Mouse (Mus musculus) liver, embryonic 16.5 days (tissue): ENCODE results near the gene Gm21836. TPM values are rescaled to one million over a fixed set of nuclear protein-coding genes. Genes with fewer than 3 reads are reported as not detected.
A peak's percentile ranks its signal among the peaks of the same experiment; 100 is the strongest.
"Not testable (repeated sequence)": the region's sequence is repeated elsewhere in the genome, so short reads cannot be mapped to it uniquely, and the experiment has no call there.

Experiments
- ATAC-seq: fragments of 200-750 bp; cut with Nextera tagmentation; 2 replicates; pipeline ENCODE4 v1.8.0; 2017; ENCODE audit warnings: low read depth, mild to moderate bottlenecking, moderate number of reproducible peaks, moderate library complexity
- H3K27ac ChIP-seq: fragments of 300-500 bp; sonication (generic); 2 replicates; pipeline ENCODE4 v1.5.1; 2014; ENCODE audit warnings: mild to moderate bottlenecking, low read length
- H3K27me3 ChIP-seq: fragments of 300-500 bp; sonication (generic); 2 replicates; pipeline ENCODE4 v1.6.1; 2014; ENCODE audit warnings: low read depth, low read length, mixed read lengths; ENCODE audit not compliant: control insufficient read depth, insufficient read depth
- H3K36me3 ChIP-seq: fragments of 300-500 bp; sonication (generic); 2 replicates; pipeline ENCODE4 v1.6.1; 2014; ENCODE audit warnings: mild to moderate bottlenecking; ENCODE audit not compliant: control insufficient read depth, insufficient read depth
- H3K4me1 ChIP-seq: fragments of 300-500 bp; sonication (generic); 2 replicates; pipeline ENCODE4 v1.6.1; 2014; ENCODE audit warnings: low read depth, low read length, mixed read lengths; ENCODE audit not compliant: control insufficient read depth
- H3K4me2 ChIP-seq: fragments of 300-500 bp; sonication (generic); 2 replicates; pipeline ENCODE4 v1.6.1; 2014; ENCODE audit warnings: low read depth, low read length, mixed read lengths
- H3K4me3 ChIP-seq: fragments of 300-500 bp; sonication (generic); 2 replicates; pipeline ENCODE4 v1.5.1; 2014; ENCODE audit warnings: low read depth, mild to moderate bottlenecking, low read length
- H3K9ac ChIP-seq: fragments of 300-500 bp; sonication (generic); 2 replicates; pipeline ENCODE4 v1.6.1; 2014; ENCODE audit warnings: low read depth, low read length
- H3K9me3 ChIP-seq: fragments of 300-500 bp; sonication (generic); replicated peaks from 2 replicates; pipeline ENCODE4 v1.6.1; 2016; ENCODE audit warnings: low read length; ENCODE audit not compliant: control insufficient read depth
- WGBS: fragments of 180-500 bp; shearing (Covaris S2); extraction: QIAGEN DNeasy Blood & Tissue Kit; methylation state at CpG from one replicate; pipeline ENCODE4 v1.1.7; 2014; ENCODE audit not compliant: insufficient replicate concordance; 5-methylcytosine and 5-hydroxymethylcytosine counted together
- polyA plus RNA-seq: library from polyadenylated mRNA; unstranded; fragments of >200 nt; fragmentation: Nextera tagmentation; extraction: Ambion mirVana; gene quantifications from 2 replicates; pipeline ENCODE4 v1.2.1, GENCODE M21; 2015

The Gm21836 gene
- polyA plus RNA-seq: not detected in 2 replicates

GRCm38 (mm10) chr9:124493693-124494092 lies at the start of gene Gm21836:
Gm21836 (minus strand) TSS chr9:124493793.
- not testable (repeated sequence) for H3K27me3 ChIP-seq, H3K9ac ChIP-seq, ATAC-seq, H3K4me2 ChIP-seq, H3K36me3 ChIP-seq, H3K27ac ChIP-seq, H3K9me3 ChIP-seq, H3K4me3 ChIP-seq, H3K4me1 ChIP-seq
- WGBS: 58% methylated on average over 2 of the region's 2 CpGs

GRCm38 (mm10) chr9:124480361-124480980 lies 13.1 kb downstream of the Gm21836 start:
- 37% methylated on average over 12 of the region's 15 CpGs for WGBS
- not testable (repeated sequence) for H3K9ac ChIP-seq, H3K4me1 ChIP-seq, H3K9me3 ChIP-seq, H3K4me3 ChIP-seq, H3K27me3 ChIP-seq, H3K27ac ChIP-seq, H3K4me2 ChIP-seq
- H3K36me3 ChIP-seq: peaks cover 12% of the 10 kb centered on the region
- ATAC-seq: 0 out of 2 replicates have a peak, but pooled peaks have one; percentile 39

GRCm38 (mm10) chr9:124478081-124478480 lies 15.5 kb downstream of the Gm21836 start:
- Histone ChIP-seq H3K27ac (no peak overlapping the region), H3K9ac (no peak overlapping the region), H3K27me3 (no peaks in the 10 kb centered on the region), H3K36me3 (peaks cover 12% of the 10 kb centered on the region), H3K4me1 (no peaks in the 10 kb centered on the region), H3K9me3 (peaks cover 3% of the 10 kb centered on the region), H3K4me3 (no peak overlapping the region), H3K4me2 (no peak overlapping the region)
- ATAC-seq: no peak
- WGBS: 30% methylated on average over 3 of the region's 3 CpGs

GRCm38 (mm10) chr9:124476096-124476902 lies 17.3 kb downstream of the Gm21836 start, which contains the start of gene Ppp2r3d:
Ppp2r3d (minus strand) TSS chr9:124476898.
- H3K9me3 ChIP-seq: peaks cover 3% of the 10 kb centered on the region
- no peak within 1 kb of the TSS for H3K9ac ChIP-seq
- no peaks in the 10 kb centered on the region for H3K4me1 ChIP-seq
- no peak within 1 kb of the TSS for H3K4me3 ChIP-seq
- H3K36me3 ChIP-seq: peaks cover 12% of the 10 kb centered on the region
- WGBS: 86% methylated on average over 22 of the region's 22 CpGs
- no peaks in the 10 kb centered on the region for H3K27me3 ChIP-seq
- H3K4me2 ChIP-seq: no peak within 1 kb of the TSS
- peak; percentile 24; the same call in 1 of the 2 replicates for ATAC-seq
- H3K27ac ChIP-seq: no peak within 1 kb of the TSS

- Histone ChIP-seq H3K9me3 (peaks cover 3% of the 10 kb centered on the region), H3K27ac (no peak overlapping the region), H3K4me1 (no peaks in the 10 kb centered on the region), H3K4me2 (no peak overlapping the region), H3K9ac (no peak overlapping the region), H3K4me3 (no peak overlapping the region), H3K36me3 (peaks cover 12% of the 10 kb centered on the region), H3K27me3 (no peaks in the 10 kb centered on the region)
- ATAC-seq: no peak
- WGBS: 84% methylated on average over 15 of the region's 15 CpGs
Measured at GRCm38 (mm10) chr9:124475689-124476088, 17.9 kb downstream of the Gm21836 start.

- Histone ChIP-seq H3K27me3 (no peaks in the 10 kb centered on the region), H3K4me1 (no peaks in the 10 kb centered on the region), H3K9ac (no peak overlapping the region), H3K4me3 (no peak overlapping the region), H3K27ac (no peak overlapping the region), H3K36me3 (no peaks in the 10 kb centered on the region), H3K4me2 (no peak overlapping the region), H3K9me3 (no peaks in the 10 kb centered on the region)
- ATAC-seq: peak; percentile 24; the same call in 1 of the 2 replicates
- 2% methylated on average over 1 of the region's 1 CpGs for WGBS
Measured at GRCm38 (mm10) chr9:124456572-124456971, 37.0 kb downstream of the Gm21836 start.

Other genes starting within 250 kb of the Gm21836 start
- 3.8 and 4.5 TPM in 2 replicates for gene 2010315B03Rik, start 181.1 kb downstream of the Gm21836 start, polyA plus RNA-seq
- gene Ppp2r3d, start 16.9 kb downstream of the Gm21836 start, polyA plus RNA-seq: 25.9 and 31.4 TPM in 2 replicates